Mouse (Mus musculus) CD4-positive, CD25-positive, alpha-beta regulatory T cell, adult 4 months (primary cell): Measurements from ENCODE around the gene Lrwd1. TPM values are rescaled to one million over a fixed set of nuclear protein-coding genes. Genes with fewer than 3 reads are reported as not detected.
A peak's percentile ranks its signal among the peaks of the same experiment; 100 is the strongest.

Experiments used
- ATAC-seq: one replicate; pipeline ENCODE4 v1.8.0; 2017
- polyA plus RNA-seq, 2 experiments: library from polyadenylated mRNA; unstranded; fragments of 100-300 nt; shearing (Covaris generic); gene quantifications; one replicate each; pipeline ENCODE4 v1.2.1; 2017

The Lrwd1 gene
- polyA plus RNA-seq, 2 experiments from 2014 or later, result 26.1 to 58.9 TPM

DNA sequence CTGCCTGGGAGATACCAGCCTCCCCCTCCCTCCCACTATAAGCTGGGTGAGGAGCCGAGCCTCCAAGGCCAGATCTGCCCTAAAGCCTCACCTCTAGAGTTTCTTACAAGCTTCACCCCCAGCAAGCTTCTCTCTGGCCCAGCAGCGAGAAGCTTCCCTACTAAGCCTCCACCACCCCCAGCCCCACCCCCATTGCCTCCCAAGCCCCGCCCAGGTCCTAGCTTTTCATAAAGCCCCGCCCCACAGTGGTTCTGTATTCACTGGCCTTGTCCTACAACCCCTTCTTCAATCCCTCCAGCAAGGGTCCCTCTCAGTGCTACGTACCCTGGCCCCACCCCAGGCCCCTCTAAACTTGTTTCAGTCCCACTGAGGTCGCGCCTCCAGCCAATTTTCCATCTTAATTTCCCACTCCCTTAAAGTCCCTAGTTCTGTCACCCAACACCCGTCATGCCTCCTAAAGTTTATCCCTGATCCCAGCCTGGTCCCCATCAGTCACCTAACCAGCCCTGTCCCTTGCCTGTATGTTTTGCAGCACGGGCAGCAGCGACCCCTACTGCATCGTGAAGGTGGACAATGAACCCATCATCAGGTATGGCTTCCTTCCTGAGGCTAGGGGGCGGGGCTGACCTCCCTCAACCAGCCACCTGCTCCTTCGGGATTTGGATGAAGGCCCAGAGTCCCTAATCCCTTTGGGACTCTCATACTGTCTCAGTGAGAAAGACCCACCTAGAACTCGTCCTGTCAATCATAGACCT lies 46.9 kb downstream of the Lrwd1 start:
- no peak for ATAC-seq

DNA sequence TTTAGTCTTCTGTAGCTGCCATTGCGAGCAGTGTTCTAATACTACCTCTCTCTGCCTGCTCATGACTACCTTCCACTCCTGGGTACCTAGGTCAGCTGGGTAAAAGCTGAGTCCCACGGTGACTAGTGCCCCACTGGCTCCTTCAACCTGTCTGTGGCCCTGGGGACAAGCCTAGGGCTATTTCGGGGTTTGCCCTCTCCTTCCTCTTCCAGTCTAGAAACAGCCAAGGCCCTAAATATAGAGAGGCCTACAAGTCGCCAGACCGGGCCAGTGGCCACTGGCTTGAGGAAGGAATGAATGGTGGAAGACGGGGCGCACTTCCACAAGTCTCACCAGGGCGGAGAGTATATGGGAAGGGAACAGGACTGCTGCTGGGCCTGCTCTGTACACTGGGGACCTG lies 49.6 kb downstream of the Lrwd1 start:
- ATAC-seq, result no peak

DNA sequence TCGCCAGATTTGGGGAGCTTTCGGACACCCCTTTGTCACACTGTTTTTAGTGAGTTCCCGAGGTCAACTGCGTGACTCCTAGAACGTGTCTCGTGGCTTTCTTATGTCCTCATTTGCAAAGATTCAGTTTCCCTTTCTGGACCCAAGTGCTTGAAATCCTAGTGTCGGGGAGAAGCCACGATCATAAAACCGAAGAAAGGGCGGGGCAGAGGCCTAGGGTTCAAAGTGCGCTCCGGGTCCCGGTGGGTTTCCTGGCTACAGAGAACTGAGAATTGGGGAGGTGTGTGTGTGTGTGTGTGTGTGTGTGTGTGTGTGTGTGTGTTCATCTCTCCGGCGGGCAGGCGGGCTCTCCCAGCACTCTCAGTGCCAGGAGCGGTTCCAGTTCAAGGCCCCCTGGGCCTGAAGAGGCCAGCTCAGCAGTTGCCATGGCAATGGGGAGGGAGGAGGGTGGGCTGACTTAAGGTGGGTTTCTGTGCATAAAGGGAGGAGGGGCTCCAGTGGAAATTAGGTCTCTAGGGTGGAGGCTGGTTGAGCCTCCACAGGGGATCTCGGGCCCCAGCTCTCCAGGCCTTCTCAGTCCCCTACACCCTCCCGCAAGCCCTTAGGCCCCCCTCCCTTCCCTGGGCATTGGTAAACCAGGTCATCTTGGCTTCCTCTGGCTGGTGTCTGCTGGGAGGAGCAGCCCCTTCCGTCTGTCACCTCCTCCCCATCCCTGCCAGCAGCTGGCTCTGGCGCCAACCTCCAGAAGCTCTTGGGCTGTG lies 50.8 kb downstream of the Lrwd1 start:
- no peak for ATAC-seq

DNA sequence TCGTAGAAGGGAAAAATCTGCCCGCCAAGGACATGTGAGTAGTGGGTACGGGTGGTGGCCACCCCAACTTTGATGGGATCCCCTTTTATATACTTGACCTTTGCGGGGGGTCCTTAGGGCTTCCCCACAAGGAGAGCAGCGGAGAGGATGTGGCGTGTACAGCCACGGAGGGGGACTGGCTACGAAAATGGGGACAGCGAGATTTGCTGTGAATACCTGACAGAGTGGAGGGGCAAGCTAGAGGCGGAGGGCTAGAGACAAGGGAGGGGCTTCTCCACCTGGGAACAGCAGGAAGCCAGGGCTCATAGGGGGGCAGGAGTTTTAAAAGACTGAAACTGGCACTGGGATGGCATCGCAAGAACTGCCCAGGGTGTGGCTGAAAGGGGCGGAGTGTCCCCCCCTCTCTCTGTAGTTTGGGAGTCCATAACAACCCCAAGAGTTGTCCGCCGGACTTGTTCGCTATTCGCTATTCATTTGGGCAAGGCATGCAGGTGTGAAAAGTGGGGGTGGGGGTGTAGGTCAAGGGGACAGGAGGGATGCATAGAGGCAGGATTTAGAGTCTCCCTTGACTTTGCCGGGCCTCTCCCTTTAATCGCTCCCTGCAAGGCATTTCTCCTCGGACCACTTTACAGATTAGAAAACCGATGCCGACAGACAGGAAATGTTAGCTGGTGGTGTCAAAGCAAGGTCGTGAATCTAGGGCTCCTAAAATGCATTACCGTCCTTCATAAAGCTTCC lies 51.6 kb downstream of the Lrwd1 start:
- peak; percentile 46 for ATAC-seq

DNA sequence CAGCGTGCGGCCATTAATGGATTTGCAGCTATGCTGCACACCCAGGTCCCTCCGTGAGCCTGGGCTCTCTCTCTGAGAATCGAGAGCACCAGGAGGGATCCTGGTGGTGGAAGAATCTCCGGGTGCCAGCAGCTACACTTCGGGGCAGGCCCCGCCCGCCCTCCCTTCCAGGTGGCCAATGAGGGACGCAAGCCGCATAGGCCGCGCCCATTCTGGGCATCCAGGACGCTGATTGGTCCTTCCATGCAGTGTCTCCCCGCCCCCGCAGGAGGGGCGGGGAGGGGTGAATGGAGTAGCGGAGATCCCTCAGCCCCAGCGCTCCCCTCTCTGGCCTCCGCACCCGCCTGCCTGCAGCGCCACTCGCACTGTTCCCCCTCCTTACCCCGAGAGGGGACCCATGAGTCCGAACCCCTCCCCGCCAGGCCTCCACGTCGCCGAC lies 52.2 kb downstream of the Lrwd1 start, which contains the start of gene Rasa4:
Rasa4 (plus strand) TSS at position 248 of the 439 bp plus-strand sequence.
- ATAC-seq, result peak; percentile 100

DNA sequence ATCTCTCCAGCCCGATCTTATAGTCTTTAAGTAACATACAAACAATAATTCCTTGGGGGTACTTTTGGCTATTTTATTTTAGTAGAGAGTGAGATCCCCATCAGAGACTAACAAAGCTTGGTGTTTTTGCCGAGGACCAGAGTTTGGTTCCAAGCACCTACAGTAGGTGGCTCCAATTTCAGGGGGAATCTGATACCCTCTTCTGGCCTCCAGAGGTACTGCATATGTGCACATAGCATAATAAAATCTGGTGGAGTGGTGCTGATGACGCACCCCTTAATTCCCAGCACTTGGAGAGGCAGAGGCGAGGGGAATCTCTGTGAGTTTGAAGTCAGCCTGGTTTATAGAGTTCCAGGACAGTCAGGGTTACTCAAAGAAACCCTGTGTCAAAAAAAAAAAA lies 53.5 kb downstream of the Lrwd1 start:
- ATAC-seq, result no peak

DNA sequence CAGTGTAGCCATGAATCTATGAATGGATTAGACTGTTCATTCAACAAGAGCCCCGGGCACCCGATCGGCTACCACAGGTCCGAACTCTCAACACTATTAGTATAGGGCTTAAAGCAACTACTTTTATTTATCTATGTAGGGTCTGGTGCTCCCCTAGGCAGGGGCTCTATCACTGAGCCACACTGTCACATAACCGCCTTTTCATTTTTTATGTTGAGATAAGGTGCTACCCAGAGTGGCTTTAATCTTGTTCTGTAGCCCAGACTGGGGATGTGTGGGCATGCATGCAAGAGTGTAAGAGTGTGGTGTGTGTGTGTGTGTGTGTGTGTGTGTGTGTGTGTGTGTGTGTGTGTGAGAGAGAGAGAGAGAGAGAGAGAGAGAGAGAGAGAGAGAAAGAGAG lies 57.7 kb downstream of the Lrwd1 start:
- ATAC-seq, result no peak

DNA sequence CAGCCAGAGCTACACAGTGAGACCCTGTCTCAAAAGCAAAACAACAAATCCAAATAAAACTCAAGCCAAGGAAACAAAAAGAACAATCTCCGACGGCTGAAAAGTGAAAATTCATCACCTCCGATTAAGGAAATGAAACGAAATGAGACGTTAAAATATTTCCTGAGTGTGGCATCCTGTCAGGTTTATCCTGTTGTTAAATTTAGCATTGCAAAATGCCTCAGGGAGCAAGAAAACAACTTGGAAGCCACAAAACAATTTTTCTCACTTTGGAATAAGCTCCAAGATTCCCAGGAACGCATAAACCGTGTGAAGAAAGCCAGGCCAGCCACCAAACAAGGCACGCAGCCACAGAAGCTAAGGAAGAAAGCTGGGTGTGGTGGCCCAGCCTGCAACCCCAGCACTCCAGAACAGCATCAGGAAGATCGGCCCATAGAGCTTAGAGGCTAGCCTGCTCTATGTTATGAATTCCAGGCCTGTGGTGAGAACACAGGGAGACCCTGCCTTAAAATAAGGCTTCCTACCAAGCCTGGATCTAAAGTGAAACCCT lies 58.8 kb downstream of the Lrwd1 start:
- no peak for ATAC-seq

DNA sequence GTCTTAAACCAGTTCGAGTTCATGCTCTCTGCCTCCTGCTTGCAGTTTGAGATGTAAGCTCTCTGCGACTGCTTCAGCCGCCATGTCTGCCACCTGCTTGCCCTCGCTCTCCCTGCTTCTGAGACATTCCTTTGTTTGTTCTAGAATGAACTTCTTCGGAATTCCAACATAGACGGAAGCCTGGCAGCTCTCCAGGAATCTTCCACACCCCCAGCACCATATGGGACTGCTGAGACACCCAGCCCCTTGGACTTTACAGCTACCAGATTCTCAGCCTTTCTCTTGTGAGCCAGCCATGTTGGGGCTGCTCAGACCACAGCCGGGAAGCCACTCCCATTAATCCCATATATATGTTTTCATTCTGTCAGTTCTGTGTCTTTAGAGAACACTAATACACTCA lies 59.6 kb downstream of the Lrwd1 start:
- no peak for ATAC-seq

DNA sequence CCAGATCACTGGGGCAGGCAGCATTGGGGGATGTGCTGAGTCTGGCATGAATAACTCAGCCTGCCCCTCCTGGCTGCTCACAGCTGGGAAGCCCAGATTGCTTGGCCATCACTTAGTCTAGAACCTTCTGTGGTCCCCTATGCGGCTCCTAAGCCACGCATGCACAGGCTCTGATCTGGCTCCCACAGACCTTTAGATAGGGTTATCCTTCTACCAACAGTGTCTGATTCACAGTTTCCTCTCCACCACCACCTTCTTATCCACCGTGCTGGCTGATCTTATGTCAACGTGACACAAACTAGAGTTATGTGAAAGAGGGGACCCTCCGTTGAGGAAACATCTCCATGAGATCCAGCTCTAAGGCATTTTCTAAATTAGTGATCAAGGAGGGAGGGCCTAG lies 60.8 kb downstream of the Lrwd1 start:
- no peak for ATAC-seq

DNA sequence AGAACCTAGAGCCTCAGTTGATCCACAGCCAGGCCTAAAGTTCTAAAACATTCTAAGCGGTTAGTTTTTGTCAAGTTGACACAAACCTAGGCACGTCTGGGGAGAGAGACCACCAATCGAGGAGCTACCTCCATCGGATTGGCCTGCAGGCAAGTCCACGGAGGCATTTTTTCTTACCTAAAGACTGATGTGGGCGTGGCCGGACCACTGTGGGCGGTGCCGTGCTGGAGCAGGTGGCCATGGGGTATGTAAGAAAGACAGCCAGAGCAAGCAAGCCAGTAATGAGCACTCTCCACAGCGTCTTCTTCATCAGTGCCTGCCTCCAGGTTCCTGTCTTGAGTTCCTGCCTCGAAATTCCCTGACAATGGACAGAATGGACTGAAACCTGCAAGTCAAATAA lies 62.3 kb downstream of the Lrwd1 start:
- ATAC-seq, result no peak

DNA sequence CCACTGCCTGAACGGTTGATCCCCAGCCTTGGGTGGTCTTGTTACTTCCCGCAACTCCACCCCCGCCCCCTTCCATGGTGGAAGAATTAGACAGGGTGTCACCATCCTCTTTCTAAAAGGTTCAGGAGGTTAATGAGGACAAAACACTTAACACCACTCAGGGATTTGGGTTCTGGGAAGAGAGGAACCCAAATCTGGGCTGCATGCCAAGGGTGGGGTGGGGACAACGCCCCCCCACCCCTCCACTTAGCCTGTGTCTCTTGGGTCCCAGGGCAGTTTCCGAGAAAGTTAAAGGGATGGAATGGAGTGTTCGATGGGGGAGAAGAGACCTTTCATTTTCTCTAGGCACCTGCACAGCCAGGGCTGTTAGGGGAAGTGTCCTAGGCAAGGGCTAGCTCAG lies 62.8 kb downstream of the Lrwd1 start:
- no peak for ATAC-seq

Other genes starting within 250 kb of the Lrwd1 start
- gene Hspb1, start 248.2 kb downstream of the Lrwd1 start, polyA plus RNA-seq, result 1 to 10 TPM in 1 of 2 experiments, not detected in 1; 1.3 TPM
- 10 to 100 TPM; 29.6 to 47.8 TPM for gene Ywhag, start 201.5 kb downstream of the Lrwd1 start, polyA plus RNA-seq
- gene Ssc4d, start 161.5 kb downstream of the Lrwd1 start, polyA plus RNA-seq, result 1 to 10 TPM; 1.3 to 2.3 TPM
- gene Zp3, start 156.0 kb downstream of the Lrwd1 start, polyA plus RNA-seq, result not detected
- gene Dtx2, start 141.3 kb downstream of the Lrwd1 start, polyA plus RNA-seq, result 10 to 100 TPM in 1 of 2 experiments, 1 to 10 TPM in 1; 7.9 to 14.1 TPM
- gene Upk3b, start 97.6 kb downstream of the Lrwd1 start, polyA plus RNA-seq, result not detected
- gene Upk3bl, start 81.6 kb downstream of the Lrwd1 start, polyA plus RNA-seq, result not detected
- gene Rasa4, start 52.2 kb downstream of the Lrwd1 start, polyA plus RNA-seq, result 1 to 10 TPM; 1.7 to 2.8 TPM
- gene Polr2j, start 19.4 kb downstream of the Lrwd1 start, polyA plus RNA-seq, result 100 to 1,000 TPM; 119 to 120 TPM
- 10 to 100 TPM; 54.7 to 96.4 TPM for gene Alkbh4, start 72 bp upstream of the Lrwd1 start, polyA plus RNA-seq
- 10 to 100 TPM; 42.9 to 80.7 TPM for gene Orai2, start 34.6 kb upstream of the Lrwd1 start, polyA plus RNA-seq
- gene Prkrip1, start 62.9 kb upstream of the Lrwd1 start, polyA plus RNA-seq, result 10 to 100 TPM; 31.0 to 49.0 TPM
- under 1 TPM in 1 of 2 experiments, not detected in 1; 0.15 TPM for gene Sh2b2, start 110.5 kb upstream of the Lrwd1 start, polyA plus RNA-seq